Mouse (Mus musculus) hindbrain, embryonic 14.5 days (tissue): ENCODE data around the gene Osbpl10. TPM values are rescaled to one million over a fixed set of nuclear protein-coding genes. Genes with fewer than 3 reads are reported as not detected.

Source experiments
- ATAC-seq: fragments of 200-750 bp; cut with Nextera tagmentation; 2 replicates; pipeline ENCODE4 v1.8.0; 2017; ENCODE audit warnings: moderate number of reproducible peaks, mild to moderate bottlenecking, moderate TSS enrichment, moderate library complexity; ENCODE audit not compliant: low FRiP score
- DNase-seq: peaks from one replicate; pipeline ENCODE4 v3.0.0-alpha.2; 2015; ENCODE audit warnings: low spot score
- H3K27ac ChIP-seq: fragments of 300-500 bp; sonication (generic); 2 replicates; pipeline ENCODE4 v1.5.1; 2014; ENCODE audit warnings: mild to moderate bottlenecking, moderate library complexity
- H3K27me3 ChIP-seq: fragments of 300-500 bp; sonication (generic); 2 replicates; pipeline ENCODE4 v1.6.1; 2014; ENCODE audit warnings: mild to moderate bottlenecking, low read length, mixed read lengths; ENCODE audit not compliant: control insufficient read depth, insufficient read depth
- H3K36me3 ChIP-seq: fragments of 300-500 bp; sonication (generic); replicated peaks from 2 replicates; pipeline ENCODE4 v1.6.1; 2014; ENCODE audit not compliant: control insufficient read depth, insufficient read depth
- H3K4me1 ChIP-seq: fragments of 300-500 bp; sonication (generic); replicated peaks from 2 replicates; pipeline ENCODE4 v1.6.1; 2014; ENCODE audit warnings: antibody characterized with exemption, low read length, mixed read lengths; ENCODE audit not compliant: control insufficient read depth, insufficient read depth
- H3K4me2 ChIP-seq: fragments of 300-500 bp; sonication (generic); replicated peaks from 2 replicates; pipeline ENCODE4 v1.6.1; 2014; ENCODE audit warnings: mild to moderate bottlenecking, moderate library complexity
- H3K4me3 ChIP-seq: fragments of 300-500 bp; sonication (generic); replicated peaks from 2 replicates; pipeline ENCODE4 v1.5.1; 2014; ENCODE audit warnings: mild to moderate bottlenecking, low read length
- H3K9ac ChIP-seq: fragments of 300-500 bp; sonication (generic); 2 replicates; pipeline ENCODE4 v1.6.1; 2014
- H3K9me3 ChIP-seq: fragments of 300-500 bp; sonication (generic); 2 replicates; pipeline ENCODE4 v1.6.1; 2016; ENCODE audit warnings: low read length; ENCODE audit not compliant: control insufficient read depth
- WGBS: fragments of 180-500 bp; shearing (Covaris S2); extraction: QIAGEN DNeasy Blood & Tissue Kit; methylation state at CpG from one replicate; pipeline ENCODE4 v1.1.7; 2014; 5-methylcytosine and 5-hydroxymethylcytosine counted together
- polyA plus RNA-seq: library from polyadenylated mRNA; unstranded; fragments of >200 nt; fragmentation: Nextera tagmentation; extraction: Ambion mirVana; gene quantifications from 2 replicates; pipeline ENCODE4 v1.2.1, GENCODE M21; 2014

Gene Osbpl10
- polyA plus RNA-seq, 1 experiment from 2014 or later = 2.7 TPM

GRCm38 (mm10) chr9:115034788-115035187 is 56.4 kb downstream of the Osbpl10 start:
- ATAC-seq (no peak), DNase-seq (no peak)
- WGBS = 50% methylated on average over 7 of the region's 7 CpGs
- no peak overlapping the region for H3K4me2 ChIP-seq
- no peaks in the 10 kb centered on the region for H3K9me3 ChIP-seq
- no peak overlapping the region for H3K9ac ChIP-seq
- no peaks in the 10 kb centered on the region for H3K36me3 ChIP-seq
- H3K27me3 ChIP-seq = no peaks in the 10 kb centered on the region
- no peak overlapping the region for H3K27ac ChIP-seq
- no peak overlapping the region for H3K4me3 ChIP-seq
- H3K4me1 ChIP-seq = peaks cover 7% of the 10 kb centered on the region; the same call in 1 of the 2 replicates

- H3K9ac ChIP-seq = no peak overlapping the region
- no peaks in the 10 kb centered on the region for H3K9me3 ChIP-seq
- 0 out of 2 replicates have a peak overlapping the region, but pooled peaks have one; percentile 10 for H3K4me2 ChIP-seq
- no peak overlapping the region for H3K4me3 ChIP-seq
- H3K27me3 ChIP-seq = no peaks in the 10 kb centered on the region
- H3K4me1 ChIP-seq = peaks cover 7% of the 10 kb centered on the region; the same call in 1 of the 2 replicates
- 11% methylated on average over 14 of the region's 14 CpGs for WGBS
- H3K36me3 ChIP-seq = no peaks in the 10 kb centered on the region
- DNase-seq (peak; percentile 36), ATAC-seq (no peak; the same call in 1 of the 2 replicates)
- no peak overlapping the region for H3K27ac ChIP-seq
These were observed 59.8 kb downstream of the Osbpl10 start for GRCm38 (mm10) chr9:115038215-115038614.

GRCm38 (mm10) chr9:115038686-115039085 is 60.3 kb downstream of the Osbpl10 start:
- Histone ChIP-seq H3K27me3 (no peaks in the 10 kb centered on the region), H3K4me1 (peaks cover 7% of the 10 kb centered on the region; the same call in 1 of the 2 replicates), H3K9me3 (no peaks in the 10 kb centered on the region), H3K4me2 (no peak overlapping the region), H3K27ac (no peak overlapping the region), H3K4me3 (no peak overlapping the region), H3K36me3 (no peaks in the 10 kb centered on the region), H3K9ac (no peak overlapping the region)
- no peak for ATAC-seq
- no peak for DNase-seq
- WGBS = 57% methylated on average over 9 of the region's 9 CpGs

GRCm38 (mm10) chr9:115039245-115039644 is 60.9 kb downstream of the Osbpl10 start:
- Histone ChIP-seq H3K9ac (no peak overlapping the region), H3K27ac (no peak overlapping the region), H3K4me3 (no peak overlapping the region), H3K27me3 (no peaks in the 10 kb centered on the region), H3K36me3 (no peaks in the 10 kb centered on the region), H3K9me3 (no peaks in the 10 kb centered on the region), H3K4me1 (peaks cover 7% of the 10 kb centered on the region; the same call in 1 of the 2 replicates), H3K4me2 (no peak overlapping the region)
- WGBS = 29% methylated on average over 7 of the region's 7 CpGs
- DNase-seq (no peak), ATAC-seq (peak; percentile 72; the same call in 1 of the 2 replicates)

GRCm38 (mm10) chr9:115042571-115042970 is 64.2 kb downstream of the Osbpl10 start:
- ATAC-seq (no peak), DNase-seq (no peak)
- Histone ChIP-seq H3K36me3 (no peaks in the 10 kb centered on the region), H3K27me3 (no peaks in the 10 kb centered on the region), H3K4me1 (peaks cover 10% of the 10 kb centered on the region), H3K9ac (no peak overlapping the region), H3K4me2 (no peak overlapping the region), H3K27ac (no peak overlapping the region), H3K9me3 (no peaks in the 10 kb centered on the region), H3K4me3 (no peak overlapping the region)
- 96% methylated on average over 6 of the region's 6 CpGs for WGBS

GRCm38 (mm10) chr9:115042971-115043706 is 64.8 kb downstream of the Osbpl10 start:
- Histone ChIP-seq H3K9me3 (no peaks in the 10 kb centered on the region), H3K9ac (no peak overlapping the region), H3K4me2 (no peak overlapping the region), H3K4me3 (no peak overlapping the region), H3K36me3 (no peaks in the 10 kb centered on the region), H3K27ac (peak overlapping the region; percentile 26; the same call in 1 of the 2 replicates), H3K27me3 (no peaks in the 10 kb centered on the region), H3K4me1 (peaks cover 8% of the 10 kb centered on the region)
- ATAC-seq (no peak), DNase-seq (no peak)
- 83% methylated on average over 13 of the region's 13 CpGs for WGBS

GRCm38 (mm10) chr9:115043881-115044770 is 65.8 kb downstream of the Osbpl10 start:
- DNase-seq (no peak), ATAC-seq (no peak)
- H3K27ac ChIP-seq = peak overlapping the region; percentile 26; the same call in 1 of the 2 replicates
- H3K36me3 ChIP-seq = no peaks in the 10 kb centered on the region
- H3K27me3 ChIP-seq = no peaks in the 10 kb centered on the region
- H3K9ac ChIP-seq = no peak overlapping the region
- no peak overlapping the region for H3K4me3 ChIP-seq
- peaks cover 3% of the 10 kb centered on the region; the same call in 1 of the 2 replicates for H3K4me1 ChIP-seq
- no peaks in the 10 kb centered on the region for H3K9me3 ChIP-seq
- 78% methylated on average over 8 of the region's 8 CpGs for WGBS
- no peak overlapping the region for H3K4me2 ChIP-seq

- Histone ChIP-seq H3K4me3 (no peak overlapping the region), H3K9me3 (no peaks in the 10 kb centered on the region), H3K9ac (no peak overlapping the region), H3K27me3 (no peaks in the 10 kb centered on the region), H3K27ac (no peak overlapping the region), H3K36me3 (no peaks in the 10 kb centered on the region), H3K4me1 (peaks cover 3% of the 10 kb centered on the region; the same call in 1 of the 2 replicates), H3K4me2 (no peak overlapping the region)
- no peak for ATAC-seq
- DNase-seq = no peak
- 71% methylated on average over 16 of the region's 16 CpGs for WGBS
These were observed 66.9 kb downstream of the Osbpl10 start for GRCm38 (mm10) chr9:115045087-115045800.
